27 mouse cellular contexts compared by ENCODE assay signal in genomic region chr15:85420686-85421085, GRCm38 (mm10).
DNase-seq lines count a peak whose midpoint lies in the region; ATAC-seq and TF ChIP-seq lines count a peak whose summit lies in the region.
"Had no signal": no experiment of that assay in that cellular context is flagged by ENCODE, and none has a peak within 500 bp of the region (broad histone marks: within the 10 kb centered on the region; RNA-seq: fewer than 3 reads in every experiment).

No protein-coding gene starts in this region.

- no peaks in the 10 kb centered on the region for H3K4me1 ChIP-seq in lung, postnatal 0 days (ENCODE audit: insufficient read depth, low read depth, low read length)
- no peaks in the 10 kb centered on the region; the same call in 1 of the 2 replicates for H3K4me1 ChIP-seq in lung, adult 2 months (ENCODE audit: control insufficient read depth, insufficient read depth, low read length)
- H3K4me1 ChIP-seq in stomach, postnatal 0 days (replicated peaks; ENCODE audit: control insufficient read depth, insufficient read depth) = no peaks in the 10 kb centered on the region
- H3K4me1 ChIP-seq: embryonic facial prominence, embryonic 12.5 days; heart, embryonic 15.5 days; hindbrain, embryonic 10.5 days had no signal

- peaks cover 7% of the 10 kb centered on the region for H3K79me3 ChIP-seq in C2C12 (ENCODE audit: low read depth)

- no peaks in the 10 kb centered on the region for H3K27me3 ChIP-seq in lung, postnatal 0 days (replicated peaks; ENCODE audit: insufficient read depth, low read length)
- H3K27me3 ChIP-seq in C2C12 (ENCODE audit: control insufficient read depth, insufficient read depth, insufficient read length) (no peaks in the 10 kb centered on the region), Patski (no peaks in the 10 kb centered on the region)
- no peaks in the 10 kb centered on the region for H3K27me3 ChIP-seq in stomach, postnatal 0 days (ENCODE audit: control insufficient read depth, insufficient read depth, low read length)
- H3K27me3 ChIP-seq: embryonic facial prominence, embryonic 12.5 days; forebrain, embryonic 15.5 days; heart, embryonic 12.5 days; heart, embryonic 15.5 days; hindbrain, embryonic 13.5 days had no signal

- no peak for TF ChIP-seq CTCF in lung, postnatal 0 days (IDR thresholded peaks at IDR 0.05)
- TF ChIP-seq CTCF in lung, adult 2 months (IDR thresholded peaks at IDR 0.05; ENCODE audit: insufficient read depth, low read length) = no peak
- TF ChIP-seq CTCF in C2C12 (IDR thresholded peaks at IDR 0.05; ENCODE audit: control insufficient read depth, insufficient read depth, insufficient read length) = no peak
- TF ChIP-seq CTCF in Patski (IDR thresholded peaks at IDR 0.05) = no peak
- no peak for TF ChIP-seq CTCF in stomach, postnatal 0 days (IDR thresholded peaks at IDR 0.05; ENCODE audit: low read depth)

- H3K79me2 ChIP-seq in C2C12 (ENCODE audit: control insufficient read depth, insufficient read depth) = peaks cover 42% of the 10 kb centered on the region

- 0 out of 2 replicates have a peak, but pooled peaks have one; percentile 28 for ATAC-seq in lung, postnatal 0 days
- peak; percentile 41 for ATAC-seq in Patski
- no peak for ATAC-seq in erythroid progenitor cell, adult 5-6 weeks (replicated peaks; ENCODE audit: low FRiP score, poor library complexity, severe bottlenecking)
- no peak for ATAC-seq in stomach, postnatal 0 days (ENCODE audit: low FRiP score, low TSS enrichment)
- ATAC-seq: CD4-positive, CD25-positive, alpha-beta regulatory T cell, adult 4 months; forebrain, embryonic 15.5 days; hindbrain, embryonic 16.5 days; intestine, embryonic 16.5 days had no signal

- H3K36me3 ChIP-seq in lung, postnatal 0 days (ENCODE audit: insufficient read depth, low read length) = no peaks in the 10 kb centered on the region
- peaks cover 10% of the 10 kb centered on the region for H3K36me3 ChIP-seq in C2C12 (ENCODE audit: control insufficient read depth, insufficient read depth)
- H3K36me3 ChIP-seq in stomach, postnatal 0 days (ENCODE audit: control insufficient read depth, insufficient read depth, low read length) = no peaks in the 10 kb centered on the region
- H3K36me3 ChIP-seq: forebrain, embryonic 15.5 days; heart, embryonic 15.5 days had no signal

- no peak overlapping the region for H3K9ac ChIP-seq in lung, postnatal 0 days (replicated peaks; ENCODE audit: low read depth)
- H3K9ac ChIP-seq in stomach, postnatal 0 days (ENCODE audit: low read length) = no peak overlapping the region
- H3K9ac ChIP-seq: embryonic facial prominence, embryonic 12.5 days; forebrain, embryonic 15.5 days; heart, embryonic 12.5 days; heart, embryonic 15.5 days; hindbrain, embryonic 13.5 days had no signal

- H3K4me2 ChIP-seq in lung, postnatal 0 days (replicated peaks; ENCODE audit: low read depth, low read length) = no peak overlapping the region
- no peak overlapping the region for H3K4me2 ChIP-seq in stomach, postnatal 0 days (replicated peaks; ENCODE audit: low read depth)
- H3K4me2 ChIP-seq: embryonic facial prominence, embryonic 12.5 days; forebrain, embryonic 15.5 days; heart, embryonic 12.5 days; heart, embryonic 15.5 days; hindbrain, embryonic 13.5 days had no signal

- H3K4me3 ChIP-seq in lung, postnatal 0 days (ENCODE audit: low read depth, low read length) = no peak overlapping the region
- H3K4me3 ChIP-seq in lung, adult 2 months (replicated peaks; ENCODE audit: extremely low read depth, low read depth, low read length) = no peak overlapping the region
- no peak overlapping the region for H3K4me3 ChIP-seq in C2C12 (ENCODE audit: insufficient read depth, poor library complexity, severe bottlenecking)
- no peak overlapping the region for H3K4me3 ChIP-seq in stomach, postnatal 0 days (ENCODE audit: low read depth, low read length)
- H3K4me3 ChIP-seq: embryonic facial prominence, embryonic 12.5 days; forebrain, embryonic 15.5 days; heart, embryonic 12.5 days; heart, embryonic 15.5 days; hindbrain, embryonic 10.5 days; hindbrain, embryonic 13.5 days had no signal

- in situ Hi-C loops in Patski (cut with MboI; ENCODE audit: low pct_unique_long_range_greater_than_20kb) = no loop called here

- H3K27ac ChIP-seq in lung, postnatal 0 days (ENCODE audit: low read length) = no peak overlapping the region
- H3K27ac ChIP-seq in stomach, postnatal 0 days (replicated peaks) = no peak overlapping the region
- H3K27ac ChIP-seq: embryonic facial prominence, embryonic 12.5 days; forebrain, embryonic 15.5 days; heart, embryonic 15.5 days; hindbrain, embryonic 10.5 days; hindbrain, embryonic 13.5 days had no signal

- WGBS in lung, postnatal 0 days = 51% methylated on average over 2 of the region's 2 CpGs
- 50% methylated on average over 2 of the region's 2 CpGs for WGBS in lung, adult 2 months
- WGBS in stomach, postnatal 0 days = 27% methylated on average over 2 of the region's 2 CpGs

- CTCF ChIA-PET in Patski (lab: Charles Lee) = interaction anchor here (1.0 to 1.3 kb wide), 2 partner anchors 36 to 46 kb away, joined by 3 read pairs; no protein-coding TSS in a partner anchor

- no peak for TF ChIP-seq POLR2A in lung, adult 2 months (IDR thresholded peaks at IDR 0.05; ENCODE audit: borderline replicate concordance, extremely low read depth, low read depth, low read length)

- H3ac ChIP-seq in C2C12 (ENCODE audit: control insufficient read depth, insufficient read length, low read depth) = no peak overlapping the region

- DNase-seq in lung, postnatal 0 days (ENCODE audit: low spot score) = peak; percentile 45
- no peak for DNase-seq in lung, adult 2 months
- peak; percentile 15 for DNase-seq in Patski (ENCODE audit: low read depth, low spot score)
- DNase-seq in adrenal gland, postnatal 4 days (ENCODE audit: low spot score in 2 of 2) = no peak
- DNase-seq in stomach, postnatal 0 days (ENCODE audit: low spot score) = no peak
- DNase-seq: adrenal gland, adult 8-10 months; adrenal gland, postnatal 25 days; B cell, adult 2 months; cerebellum, adult 18-20 months; cerebellum, adult 9-10 months; cerebellum, postnatal 14 days; gastrocnemius, postnatal 25 days; heart, adult 18-20 months; heart, postnatal 10 days; heart, postnatal 36 days; kidney, adult 2 months had no signal

- no peak for TF ChIP-seq EP300 in lung, postnatal 0 days (IDR thresholded peaks at IDR 0.05)
- TF ChIP-seq EP300 in stomach, postnatal 0 days (optimal IDR thresholded peaks at IDR 0.05) = no peak

- POLR2A ChIA-PET in Patski (lab: Charles Lee) = interaction anchor here (0.6 kb wide), 1 partner anchor 29 kb away, joined by 3 read pairs; no protein-coding TSS in a partner anchor

- H3K9me3 ChIP-seq in lung, postnatal 0 days (ENCODE audit: low read length) = no peaks in the 10 kb centered on the region
- no peaks in the 10 kb centered on the region for H3K9me3 ChIP-seq in stomach, postnatal 0 days (ENCODE audit: control insufficient read depth, low read length)
- H3K9me3 ChIP-seq: embryonic facial prominence, embryonic 12.5 days; forebrain, embryonic 15.5 days; heart, embryonic 12.5 days; heart, embryonic 15.5 days; hindbrain, embryonic 10.5 days; hindbrain, embryonic 13.5 days had no signal

TF ChIP-seq in C2C12, 6 proteins besides CTCF, POLR2A, EP300 and RAD21:
- TF ChIP-seq MAX (IDR thresholded peaks at IDR 0.05) (no peak), CEBPB (IDR thresholded peaks at IDR 0.05; ENCODE audit: low read depth) (peak; percentile 76), MYOD1 (IDR thresholded peaks at IDR 0.05; ENCODE audit: control insufficient read depth, insufficient read length, low read depth) (no peak)

Comparison
In these comparisons a context has a peak if more than half of its experiments do, and no peak if none do; other contexts are left out.
1. DNase-seq: peak in lung, postnatal 0 days (single experiment) and Patski (single experiment); none in lung, adult 2 months (single experiment), adrenal gland, postnatal 4 days (0 of 2) and stomach, postnatal 0 days (single experiment).
2. ATAC-seq: peak in lung, postnatal 0 days (single experiment) and Patski (single experiment); none in erythroid progenitor cell, adult 5-6 weeks (single experiment) and stomach, postnatal 0 days (single experiment).